Mouse (Mus musculus) T-helper 17 cell (primary cell): ENCODE measurements around the gene Slc5a10.

Experiments used
- in situ Hi-C, 2 experiments: fragments of 300-600 bp; cut with MboI, MseI; formaldehyde crosslinking; loops; 1 replicate in 1 of 2; 2 replicates in 1 of 2; pipeline ENCODE4 v1.15.1; 2025; ENCODE audit warnings: high pct_unique_total_duplicates in 2 of 2

Gene Slc5a10

GRCm38 (mm10) chr11:61650470-61651265 lies 70.0 kb downstream of the Slc5a10 start:
- in situ Hi-C loops = no loop called here

GRCm38 (mm10) chr11:61649626-61650025 lies 71.0 kb downstream of the Slc5a10 start:
- in situ Hi-C loops = no loop called here

- in situ Hi-C loops = no loop called here
These were observed 71.5 kb downstream of the Slc5a10 start for GRCm38 (mm10) chr11:61649163-61649580.

GRCm38 (mm10) chr11:61648749-61649115 lies 71.9 kb downstream of the Slc5a10 start:
- in situ Hi-C loops = no loop called here

GRCm38 (mm10) chr11:61647956-61648748 lies 72.5 kb downstream of the Slc5a10 start:
- in situ Hi-C loops = no loop called here

- in situ Hi-C loops = no loop called here
These were observed 73.3 kb downstream of the Slc5a10 start for GRCm38 (mm10) chr11:61647110-61647910.

- in situ Hi-C loops = no loop called here
These were observed 74.1 kb downstream of the Slc5a10 start for GRCm38 (mm10) chr11:61646499-61647039.

GRCm38 (mm10) chr11:61645357-61645857 lies 75.2 kb downstream of the Slc5a10 start:
- in situ Hi-C loops = no loop called here

- in situ Hi-C loops = loop anchor here in 1 of 2 experiments (5.0 kb wide), 1 partner anchor 517 kb away; the partner anchor contains the start of gene Tnfrsf13b
These were observed 75.9 kb downstream of the Slc5a10 start for GRCm38 (mm10) chr11:61644576-61645326.

GRCm38 (mm10) chr11:61643184-61643961 lies 77.3 kb downstream of the Slc5a10 start:
- in situ Hi-C loops = loop anchor here in 1 of 2 experiments (5.0 kb wide), 1 partner anchor 516 kb away; the partner anchor contains the start of gene Tnfrsf13b

GRCm38 (mm10) chr11:61642106-61642505 lies 78.5 kb downstream of the Slc5a10 start:
- in situ Hi-C loops = loop anchor here in 1 of 2 experiments (5.0 kb wide), 1 partner anchor 515 kb away; the partner anchor contains the start of gene Tnfrsf13b

GRCm38 (mm10) chr11:61640585-61640984 lies 80.0 kb downstream of the Slc5a10 start:
- in situ Hi-C loops = loop anchor here in 1 of 2 experiments (5.0 kb wide), 1 partner anchor 513 kb away; the partner anchor contains the start of gene Tnfrsf13b

- in situ Hi-C loops = loop anchor here (5.0 kb wide), 2 partner anchors 512 to 1772 kb away; partner anchors contain the start of gene Tnfrsf13b (in 1 of the 2)
These were observed 80.9 kb downstream of the Slc5a10 start for GRCm38 (mm10) chr11:61639601-61640177.

GRCm38 (mm10) chr11:61638764-61639536 lies 81.7 kb downstream of the Slc5a10 start:
- in situ Hi-C loops = loop anchor here in 1 of 2 experiments (5.0 kb wide), 1 partner anchor 1772 kb away; no protein-coding TSS in a partner anchor

- in situ Hi-C loops = loop anchor here in 1 of 2 experiments (5.0 kb wide), 1 partner anchor 1771 kb away; no protein-coding TSS in a partner anchor
These were observed 82.8 kb downstream of the Slc5a10 start for GRCm38 (mm10) chr11:61637856-61638255.

GRCm38 (mm10) chr11:61637413-61637812 lies 83.2 kb downstream of the Slc5a10 start:
- in situ Hi-C loops = loop anchor here in 1 of 2 experiments (5.0 kb wide), 1 partner anchor 1770 kb away; no protein-coding TSS in a partner anchor

- in situ Hi-C loops = loop anchor here in 1 of 2 experiments (5.0 kb wide), 1 partner anchor 1769 kb away; no protein-coding TSS in a partner anchor
These were observed 84.3 kb downstream of the Slc5a10 start for GRCm38 (mm10) chr11:61636309-61636708.

- in situ Hi-C loops = loop anchor here (5.0 to 10.0 kb wide), 2 partner anchors 88 to 215 kb away; no protein-coding TSS in a partner anchor
These were observed 91.0 kb downstream of the Slc5a10 start for GRCm38 (mm10) chr11:61629621-61630020.
